Mouse (Mus musculus): ENCODE results near the gene Gramd2.

Gramd2 gene

GRCm38 (mm10) chr9:59679678-59680533 is at the start of gene Gramd2:
Gene Gramd2 (plus strand): TSS chr9:59680144.
- no peak for TF ChIP-seq GATA4 (IDR thresholded peaks at IDR 0.05; ENCODE audit: insufficient replicate concordance, low read length)

- no peak for TF ChIP-seq GATA4 (IDR thresholded peaks at IDR 0.05; ENCODE audit: insufficient replicate concordance, low read length)
Measured at GRCm38 (mm10) chr9:59638372-59638771, 41.6 kb upstream of the Gramd2 start.

GRCm38 (mm10) chr9:59639936-59640335 is 40.0 kb upstream of the Gramd2 start:
- TF ChIP-seq GATA4 (IDR thresholded peaks at IDR 0.05; ENCODE audit: insufficient replicate concordance, low read length): no peak

- TF ChIP-seq GATA4 (IDR thresholded peaks at IDR 0.05; ENCODE audit: insufficient replicate concordance, low read length): no peak
Measured at GRCm38 (mm10) chr9:59641320-59641719, 38.6 kb upstream of the Gramd2 start.

GRCm38 (mm10) chr9:59649911-59650310 is 30.0 kb upstream of the Gramd2 start:
- TF ChIP-seq GATA4 (IDR thresholded peaks at IDR 0.05; ENCODE audit: insufficient replicate concordance, low read length): no peak

- no peak for TF ChIP-seq GATA4 (IDR thresholded peaks at IDR 0.05; ENCODE audit: insufficient replicate concordance, low read length)
Measured at GRCm38 (mm10) chr9:59653371-59653770, 26.6 kb upstream of the Gramd2 start.

GRCm38 (mm10) chr9:59654450-59654983 is 25.4 kb upstream of the Gramd2 start:
- TF ChIP-seq GATA4 (IDR thresholded peaks at IDR 0.05; ENCODE audit: insufficient replicate concordance, low read length): no peak

- peak; percentile 93; the same call in 1 of the 2 replicates for TF ChIP-seq GATA4 (IDR thresholded peaks at IDR 0.05; ENCODE audit: insufficient replicate concordance, low read length)
Measured at GRCm38 (mm10) chr9:59655958-59656634, 23.8 kb upstream of the Gramd2 start, which contains the start of gene Pkm. Gene Pkm (plus strand): TSS chr9:59656368.

GRCm38 (mm10) chr9:59656635-59657617 is 23.0 kb upstream of the Gramd2 start:
- no peak for TF ChIP-seq GATA4 (IDR thresholded peaks at IDR 0.05; ENCODE audit: insufficient replicate concordance, low read length)

GRCm38 (mm10) chr9:59658146-59658545 is 21.8 kb upstream of the Gramd2 start:
- TF ChIP-seq GATA4 (IDR thresholded peaks at IDR 0.05; ENCODE audit: insufficient replicate concordance, low read length): no peak

GRCm38 (mm10) chr9:59659036-59660026 is 20.6 kb upstream of the Gramd2 start:
- no peak for TF ChIP-seq GATA4 (IDR thresholded peaks at IDR 0.05; ENCODE audit: insufficient replicate concordance, low read length)

GRCm38 (mm10) chr9:59660421-59660820 is 19.5 kb upstream of the Gramd2 start:
- no peak for TF ChIP-seq GATA4 (IDR thresholded peaks at IDR 0.05; ENCODE audit: insufficient replicate concordance, low read length)

- no peak for TF ChIP-seq GATA4 (IDR thresholded peaks at IDR 0.05; ENCODE audit: insufficient replicate concordance, low read length)
Measured at GRCm38 (mm10) chr9:59661298-59661975, 18.5 kb upstream of the Gramd2 start.

All from liver, adult (tissue).